Mouse (Mus musculus) adipocyte (in vitro differentiated cells): ENCODE results near the gene Gsap.
"Not testable (repeated sequence)": the region's sequence is repeated elsewhere in the genome, so short reads cannot be mapped to it uniquely, and the experiment has no call there.

Experiments used
- DNase-seq: peaks from one replicate; pipeline ENCODE4 v3.0.0-alpha.2; 2016; ENCODE audit warnings: low spot score

Gsap gene

DNA sequence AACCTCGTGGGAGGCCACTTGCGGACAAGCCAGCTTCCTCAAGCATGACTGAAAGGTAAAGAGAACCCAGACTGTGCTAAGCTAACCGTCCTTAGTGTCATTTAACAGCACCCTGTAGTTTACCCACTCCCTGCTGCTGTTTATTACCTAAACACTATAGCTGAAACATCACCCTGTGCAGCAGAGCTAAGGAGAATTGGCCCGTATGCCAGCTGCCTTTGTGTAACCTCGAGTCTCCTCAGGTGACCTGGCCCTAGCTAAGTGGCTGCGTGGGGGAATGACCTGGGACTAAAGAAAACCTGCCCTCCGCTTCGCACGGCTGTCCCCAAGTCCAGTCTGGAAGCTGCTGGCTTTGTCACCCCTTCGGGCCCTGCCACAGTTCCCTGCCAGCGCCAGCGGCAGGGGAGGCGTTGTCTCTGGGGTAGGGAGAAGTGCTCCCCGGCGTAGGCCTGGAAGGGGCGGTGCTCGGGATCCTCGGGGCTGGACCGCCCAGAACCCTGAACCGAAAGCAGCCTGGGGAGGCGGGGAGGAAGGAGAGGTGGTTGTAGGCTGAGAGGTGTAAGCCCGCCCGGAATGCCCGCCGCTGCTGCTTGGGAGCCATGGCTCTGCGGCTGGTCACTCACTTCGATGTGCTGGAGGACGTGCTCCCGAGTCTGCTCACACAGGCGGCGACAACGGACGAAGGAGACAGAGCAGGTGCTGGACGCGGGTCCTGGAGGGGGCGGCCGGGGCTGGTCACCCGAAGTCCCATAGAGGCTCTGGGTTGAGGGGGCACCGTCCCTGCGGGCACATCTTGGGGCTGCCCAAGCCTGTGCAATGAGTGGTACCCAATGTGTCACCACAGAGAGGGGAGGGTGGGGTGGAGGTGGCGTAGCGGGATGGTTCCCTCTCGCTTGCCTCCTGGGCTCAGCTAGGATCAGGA is at the start of gene Gsap:
Gsap (plus strand) TSS at position 492 of the 922 bp plus-strand sequence.
- DNase-seq, result peak; percentile 53

DNA sequence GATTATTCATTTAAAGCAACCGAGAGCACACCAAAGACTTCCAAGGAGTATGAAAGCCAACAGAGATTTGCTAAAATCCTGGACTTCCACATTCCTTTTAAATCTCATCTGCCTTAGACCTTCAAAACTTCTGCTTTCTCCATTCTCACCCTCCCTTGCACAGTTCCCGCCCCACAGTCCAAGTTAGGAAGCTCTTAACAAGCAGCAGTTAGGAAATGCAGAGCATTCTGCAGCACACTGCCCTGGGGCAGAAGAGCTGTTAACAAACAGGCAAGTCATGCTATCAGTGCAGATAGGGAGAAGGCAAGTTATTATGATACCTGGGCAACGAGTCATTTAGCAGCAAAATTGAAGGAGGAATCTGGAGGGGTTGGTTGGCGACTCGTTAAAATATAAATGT is 49.5 kb upstream of the Gsap start:
- DNase-seq, result no peak

DNA sequence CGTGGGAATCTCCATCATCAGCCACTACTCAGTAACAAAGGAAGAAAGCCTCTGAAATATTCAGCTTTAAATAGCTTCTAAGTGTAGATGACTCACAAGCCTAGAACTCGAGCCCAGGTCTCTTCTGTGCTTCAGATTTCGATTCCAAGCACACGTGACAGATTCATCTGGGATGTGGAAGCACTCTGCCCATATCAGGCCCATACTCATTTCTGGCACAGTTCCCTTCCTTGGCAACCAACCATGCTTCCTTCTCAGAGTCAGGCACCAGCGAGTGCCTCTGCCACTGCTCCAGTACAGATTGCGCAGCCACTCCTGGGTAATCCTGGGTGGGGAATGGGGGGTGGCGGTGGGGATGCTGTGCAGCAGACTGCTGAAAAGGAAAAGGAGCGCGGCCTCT is 46.5 kb upstream of the Gsap start:
- DNase-seq, result peak; percentile 74

DNA sequence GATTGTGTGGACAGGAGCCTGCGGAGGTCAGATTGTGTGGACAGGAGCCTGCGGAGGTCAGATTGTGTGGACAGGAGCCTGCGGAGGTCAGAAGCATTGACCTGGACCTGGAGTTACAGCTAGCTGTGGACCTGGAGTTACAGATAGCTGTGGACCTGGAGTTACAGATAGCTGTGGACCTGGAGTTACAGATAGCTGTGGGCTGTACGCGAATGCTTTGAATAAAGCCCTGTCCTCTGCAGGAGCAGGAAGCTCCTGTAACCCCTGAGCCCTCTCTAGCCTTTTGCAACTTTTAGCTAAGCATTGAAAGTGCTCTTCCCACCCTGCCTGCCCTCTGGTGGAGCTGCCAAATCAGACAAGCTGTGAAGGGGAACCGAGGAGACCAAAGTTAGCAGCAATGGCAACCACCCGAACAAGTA is 44.9 kb upstream of the Gsap start:
- not testable (repeated sequence) for DNase-seq

DNA sequence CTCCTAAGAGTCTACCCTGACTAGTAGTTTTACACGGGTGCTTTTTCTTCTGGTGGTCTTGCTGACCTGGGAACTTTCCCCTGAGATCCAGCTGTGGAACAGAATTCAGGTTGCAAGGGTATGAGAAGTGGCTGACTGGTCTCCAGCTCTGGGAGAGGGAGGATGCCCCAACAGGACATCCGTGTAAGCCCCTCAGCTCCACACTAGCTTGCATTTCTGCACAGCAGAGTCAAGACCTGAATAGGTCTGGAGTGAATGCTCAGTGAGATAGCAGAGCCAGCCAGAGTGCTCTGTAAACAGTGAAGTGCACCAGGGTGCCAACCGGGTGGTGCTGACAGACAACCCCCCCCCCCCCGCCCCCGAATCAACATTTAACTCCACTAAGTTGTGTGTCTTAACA is 44.4 kb upstream of the Gsap start:
- DNase-seq, result no peak

DNA sequence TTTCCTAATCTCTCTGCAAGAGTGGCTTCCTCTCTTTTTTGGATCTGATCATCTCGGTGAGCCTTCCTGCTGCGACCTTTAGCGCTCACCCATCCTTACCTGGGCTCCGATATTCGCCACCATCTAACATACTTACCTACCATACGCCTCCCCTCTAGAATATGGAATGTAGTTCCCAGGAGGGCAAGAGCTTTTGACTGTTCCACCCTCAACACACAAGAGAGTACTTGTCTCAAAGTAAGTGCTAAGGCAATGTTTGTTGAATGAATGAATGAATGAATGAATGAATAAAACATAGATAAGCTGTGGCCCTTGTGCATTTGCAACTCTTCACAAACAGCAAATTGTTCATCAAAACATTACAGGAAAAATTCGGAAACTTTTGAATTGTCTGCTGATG is 43.0 kb upstream of the Gsap start:
- no peak for DNase-seq

DNA sequence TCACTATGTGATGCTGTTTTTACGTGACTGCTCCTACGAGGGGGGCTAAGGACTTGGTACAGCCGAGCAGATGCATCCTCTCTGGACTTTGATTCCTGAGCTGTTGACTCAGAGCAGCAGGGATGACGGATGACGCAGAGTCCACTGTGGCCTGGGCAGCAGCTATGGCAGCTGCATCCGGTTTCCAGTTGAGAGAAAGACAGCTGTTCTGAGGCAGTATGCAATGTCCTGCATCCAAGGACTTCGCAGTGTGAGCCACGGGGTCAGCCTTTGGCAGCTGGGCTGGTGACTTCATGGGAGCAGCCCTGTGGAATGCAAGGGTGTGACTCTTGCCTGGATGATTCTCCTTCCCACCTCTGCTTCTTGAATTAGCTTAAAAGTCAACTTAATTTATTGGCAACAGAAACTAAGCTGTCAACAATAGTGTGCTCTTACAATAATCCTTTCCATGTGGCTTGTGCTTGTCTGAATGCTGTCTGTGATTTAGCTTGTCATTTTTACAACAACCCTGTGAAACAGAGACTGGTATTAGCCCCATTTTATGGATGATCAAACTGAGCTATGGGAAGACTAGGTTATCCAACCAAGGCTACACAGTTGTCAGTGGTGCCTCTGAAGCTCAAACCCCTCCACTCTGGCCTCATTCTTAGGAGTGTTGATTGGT is 41.4 kb upstream of the Gsap start:
- peak; percentile 53 for DNase-seq

DNA sequence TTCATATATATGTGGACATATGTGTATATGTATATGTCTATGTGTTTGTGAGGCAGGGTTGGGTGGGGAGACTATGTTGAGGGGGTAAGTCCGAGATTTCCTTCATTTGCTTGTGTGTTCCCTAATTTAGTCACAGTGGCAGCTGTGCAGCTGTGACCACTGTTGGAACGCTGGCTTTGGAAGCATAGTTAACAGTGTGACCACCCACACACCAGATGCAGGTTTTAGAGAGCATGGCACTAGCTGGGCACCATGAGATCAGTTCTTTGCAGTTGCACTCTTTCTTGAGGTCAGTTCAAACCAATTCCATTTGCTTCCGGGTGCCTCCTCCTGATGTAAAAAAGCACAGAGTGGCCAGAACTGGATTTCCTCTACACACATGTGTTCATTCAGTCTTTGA is 37.7 kb upstream of the Gsap start:
- DNase-seq, result no peak

DNA sequence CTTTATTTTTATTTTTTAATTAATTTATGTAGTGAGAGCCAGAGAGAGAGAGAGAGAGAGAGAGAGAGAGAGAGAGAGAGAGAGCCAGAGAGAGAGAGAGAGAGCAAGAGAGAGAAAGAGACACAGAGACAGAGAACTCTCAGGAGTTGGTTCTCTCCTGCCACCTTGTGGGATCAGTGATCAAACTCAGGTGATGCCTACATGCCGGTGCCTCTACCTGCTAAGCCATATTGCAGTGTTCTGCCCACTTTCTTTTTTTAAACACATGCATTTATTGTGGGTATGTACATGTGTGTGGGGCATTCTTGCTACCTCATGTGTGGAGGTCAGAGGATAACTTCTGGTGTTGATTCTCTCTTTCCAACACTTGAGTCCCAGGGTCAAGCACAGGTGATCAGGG is 32.4 kb upstream of the Gsap start:
- no peak for DNase-seq

DNA sequence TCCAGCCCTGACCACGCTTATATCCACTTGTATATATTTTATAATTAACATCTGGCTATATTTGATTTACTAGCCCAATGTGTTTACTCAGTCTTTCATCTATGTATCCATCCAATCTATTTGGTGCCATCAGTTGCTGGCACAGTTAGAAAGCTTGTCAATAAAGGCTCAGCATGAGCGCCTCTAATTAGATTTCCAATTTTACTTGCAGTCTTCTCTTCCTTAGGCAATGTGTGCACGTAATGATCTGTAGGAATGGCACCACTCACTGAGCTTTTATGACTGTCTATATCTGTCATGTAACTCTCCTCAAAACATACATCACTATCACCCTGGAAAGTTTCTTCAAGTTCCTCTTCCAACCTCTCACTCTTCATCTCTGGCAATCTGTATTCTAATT is 29.3 kb upstream of the Gsap start:
- DNase-seq, result no peak

DNA sequence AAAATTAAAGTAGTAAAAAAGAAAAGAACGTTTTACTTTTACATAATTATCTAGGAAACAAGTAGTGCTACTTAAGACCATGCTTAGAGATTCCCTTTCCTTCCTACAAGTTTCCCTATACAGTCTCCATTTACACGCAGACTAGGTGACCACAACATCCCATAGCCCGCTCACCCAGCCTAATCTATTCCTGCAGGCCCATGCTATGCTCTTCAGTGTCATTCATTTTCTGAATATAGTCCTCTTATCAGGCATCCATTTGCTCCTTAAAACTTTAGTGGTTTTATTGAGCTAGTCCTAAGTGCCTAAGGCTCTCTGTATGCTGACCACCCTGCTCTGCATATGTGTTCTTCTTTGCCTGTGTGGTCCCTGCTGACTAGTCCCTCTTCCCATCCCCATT is 26.5 kb upstream of the Gsap start:
- DNase-seq, result no peak

DNA sequence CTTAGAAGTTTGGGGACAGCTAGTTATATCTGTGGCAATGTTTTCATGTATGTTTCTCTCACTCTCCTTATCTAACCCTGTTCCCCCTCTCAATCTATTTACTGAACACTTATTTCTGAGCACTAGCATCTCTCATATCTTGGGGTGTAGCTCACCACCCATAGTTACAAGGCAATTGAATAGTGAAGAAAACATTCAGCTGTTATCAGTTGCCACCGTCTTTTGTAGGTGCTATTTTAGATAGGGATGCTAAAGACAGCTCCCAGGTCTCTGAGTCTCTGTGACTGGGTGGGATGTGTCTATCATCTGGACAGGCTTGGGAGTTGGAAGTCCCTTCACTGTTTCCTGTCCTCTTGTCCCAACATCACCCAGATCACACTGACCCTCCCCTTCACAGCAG is 25.3 kb upstream of the Gsap start:
- DNase-seq, result no peak

DNA sequence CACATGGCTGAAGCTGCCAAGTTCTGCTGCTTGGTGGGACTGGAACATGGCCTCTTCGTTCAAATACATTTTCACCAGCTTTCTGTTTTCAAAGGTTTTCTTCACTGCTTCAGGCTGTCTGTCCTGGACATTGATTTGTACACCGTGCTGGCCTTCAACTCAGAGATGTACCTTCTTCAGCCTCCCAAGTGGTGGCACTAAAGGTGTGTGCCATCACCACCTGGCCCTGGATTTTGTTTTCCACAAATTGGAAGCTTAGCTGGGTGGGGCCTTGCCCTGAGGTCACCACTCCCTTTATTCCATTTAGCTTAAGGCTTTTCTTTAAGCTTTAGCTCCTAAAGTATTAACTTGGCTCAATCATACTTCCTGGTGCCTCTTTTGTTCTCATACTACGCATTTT is 22.6 kb upstream of the Gsap start:
- DNase-seq, result no peak

DNA sequence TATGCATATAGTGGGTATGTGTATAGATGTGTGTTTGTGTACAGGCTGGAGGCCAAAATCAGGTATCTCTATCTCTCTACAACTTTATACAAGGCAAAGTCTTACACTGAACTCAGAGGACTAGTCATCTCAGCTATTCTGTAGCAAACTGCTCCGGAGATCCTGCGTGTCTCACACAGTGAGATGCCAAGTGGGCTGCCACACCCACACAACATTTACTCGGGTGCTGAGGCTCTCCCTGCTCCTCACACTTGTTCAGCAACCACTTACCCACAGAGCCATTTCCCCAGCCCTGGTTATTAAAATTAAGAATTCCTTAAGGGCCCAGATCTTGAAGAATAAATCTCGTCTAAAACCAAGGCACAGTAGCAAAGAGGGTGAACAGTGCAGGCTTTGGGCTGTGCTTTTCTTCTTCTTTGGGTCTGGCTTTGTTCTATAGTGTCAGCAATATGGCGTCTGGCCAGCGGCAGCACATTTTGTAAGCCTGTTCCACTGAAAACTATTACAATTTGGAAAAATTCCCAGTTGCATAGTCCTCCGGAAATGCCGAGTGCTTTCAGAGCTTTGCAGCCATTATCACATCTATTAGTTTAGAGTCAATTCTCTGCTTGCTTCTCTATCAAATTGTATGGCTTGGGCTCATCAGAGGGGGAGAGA is 17.2 kb upstream of the Gsap start:
- peak; percentile 79 for DNase-seq

DNA sequence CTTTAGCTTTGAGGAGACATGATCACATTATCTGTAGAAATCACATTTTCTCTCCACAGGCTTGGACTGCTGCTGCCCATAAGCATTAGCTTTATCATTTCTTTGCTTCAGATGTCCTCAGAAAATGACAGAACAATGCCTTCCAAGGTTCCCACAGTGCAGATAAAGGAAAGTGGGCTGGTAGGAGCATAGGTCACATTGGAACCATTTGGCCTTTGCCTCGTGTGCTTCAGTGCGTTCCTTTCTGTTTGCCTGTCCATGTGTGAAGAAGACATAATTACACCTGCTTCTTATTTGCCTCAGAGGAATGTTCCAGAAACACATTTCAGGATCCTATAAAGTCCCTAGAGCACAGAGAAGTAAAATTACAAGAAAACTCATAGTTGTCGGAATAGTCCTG is 16.7 kb upstream of the Gsap start:
- DNase-seq, result no peak

DNA sequence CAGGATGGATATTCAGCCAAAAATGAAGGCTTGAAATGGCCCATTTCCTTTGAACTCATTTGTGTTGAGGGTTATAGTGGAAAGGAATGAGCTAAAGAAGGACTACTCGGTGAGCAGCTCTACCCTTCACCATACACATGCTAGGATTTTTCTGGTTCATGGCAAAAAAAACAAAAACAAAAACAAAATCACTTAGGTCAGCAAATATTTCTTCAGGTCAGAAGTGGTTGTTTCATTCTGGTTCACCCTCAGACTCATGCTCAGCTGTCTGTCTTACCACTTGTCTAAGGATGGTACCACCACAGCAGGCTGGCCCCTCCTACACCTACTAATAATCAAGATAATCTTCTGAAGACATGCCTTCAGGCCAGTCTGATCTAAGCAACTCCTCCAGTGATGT is 16.2 kb upstream of the Gsap start:
- no peak for DNase-seq

DNA sequence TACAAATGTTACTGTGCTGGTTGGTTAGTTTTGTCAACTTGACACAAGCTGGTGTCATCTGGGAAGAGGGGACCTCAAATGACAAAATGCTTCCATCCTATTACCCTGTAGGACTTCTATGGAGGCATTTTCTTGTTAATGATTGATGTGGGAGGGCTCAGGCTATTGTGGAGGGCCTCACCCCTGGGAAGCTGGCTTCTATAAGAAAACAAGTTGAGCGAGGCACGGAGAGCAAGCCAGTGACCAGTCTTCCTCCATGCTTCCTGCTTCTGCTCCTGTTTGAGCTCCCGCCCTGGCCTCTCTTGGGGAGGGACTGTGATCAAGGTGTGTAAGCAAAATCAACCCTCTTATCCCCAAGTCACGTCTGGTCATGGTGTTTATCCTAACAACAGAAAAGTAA is 15.6 kb upstream of the Gsap start:
- no peak for DNase-seq

DNA sequence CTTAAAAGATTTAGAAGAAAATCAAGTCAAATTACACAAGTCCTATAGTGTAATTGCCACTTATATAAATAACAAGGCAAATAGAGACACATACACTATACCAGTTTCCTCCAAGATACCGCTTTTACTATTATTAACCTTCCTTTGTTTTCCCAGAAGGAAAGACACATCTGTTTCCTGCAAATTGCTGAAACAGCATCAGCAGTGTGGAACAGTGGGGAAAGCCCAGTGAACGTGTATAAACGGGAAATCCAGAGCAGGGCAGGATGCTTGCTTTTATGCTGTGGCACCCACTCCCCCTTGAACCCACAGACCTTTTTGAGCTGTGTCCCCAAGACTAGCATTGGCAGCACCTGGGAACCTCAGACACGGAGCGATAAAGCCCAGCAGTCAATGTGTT is 15.2 kb upstream of the Gsap start:
- no peak for DNase-seq

DNA sequence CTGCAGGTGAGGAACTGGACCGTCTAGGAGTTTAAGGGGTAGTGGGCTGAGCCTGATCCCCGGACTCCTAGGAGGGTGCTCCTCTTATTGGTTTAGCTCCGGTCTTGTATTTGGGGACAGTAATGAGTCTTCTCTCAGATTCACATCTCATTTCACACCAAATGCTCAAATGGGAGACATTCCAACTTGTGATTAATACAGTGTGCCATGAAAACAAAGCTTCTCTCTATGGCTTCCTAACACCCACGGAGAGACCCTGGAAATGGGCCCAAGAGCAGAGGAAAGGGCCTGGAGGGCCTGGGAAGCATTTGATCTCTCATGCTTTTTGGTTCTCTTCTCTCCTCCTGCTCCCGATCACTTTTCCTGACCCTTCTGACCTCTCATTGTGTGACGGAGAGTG is 14.7 kb upstream of the Gsap start:
- DNase-seq, result no peak

DNA sequence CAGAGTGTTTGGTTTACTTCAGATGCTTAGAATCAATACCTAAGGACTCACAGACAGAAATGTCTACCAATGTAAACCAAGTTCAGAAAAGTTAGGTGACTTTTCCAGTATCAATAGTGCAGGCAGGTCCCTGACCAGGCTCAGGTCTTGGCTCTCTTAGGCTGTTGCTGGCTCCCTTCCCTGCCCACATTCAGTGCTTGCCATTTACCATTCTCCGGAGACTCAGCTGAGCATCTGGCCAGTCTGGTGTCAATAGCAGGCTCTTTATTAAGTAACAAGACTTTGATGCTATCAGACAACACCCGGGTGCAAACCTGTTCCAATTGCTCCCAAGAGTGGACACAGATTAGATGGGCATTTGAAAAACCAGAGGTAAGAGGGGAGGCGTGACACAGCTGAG is 13.7 kb upstream of the Gsap start:
- DNase-seq, result peak; percentile 20

DNA sequence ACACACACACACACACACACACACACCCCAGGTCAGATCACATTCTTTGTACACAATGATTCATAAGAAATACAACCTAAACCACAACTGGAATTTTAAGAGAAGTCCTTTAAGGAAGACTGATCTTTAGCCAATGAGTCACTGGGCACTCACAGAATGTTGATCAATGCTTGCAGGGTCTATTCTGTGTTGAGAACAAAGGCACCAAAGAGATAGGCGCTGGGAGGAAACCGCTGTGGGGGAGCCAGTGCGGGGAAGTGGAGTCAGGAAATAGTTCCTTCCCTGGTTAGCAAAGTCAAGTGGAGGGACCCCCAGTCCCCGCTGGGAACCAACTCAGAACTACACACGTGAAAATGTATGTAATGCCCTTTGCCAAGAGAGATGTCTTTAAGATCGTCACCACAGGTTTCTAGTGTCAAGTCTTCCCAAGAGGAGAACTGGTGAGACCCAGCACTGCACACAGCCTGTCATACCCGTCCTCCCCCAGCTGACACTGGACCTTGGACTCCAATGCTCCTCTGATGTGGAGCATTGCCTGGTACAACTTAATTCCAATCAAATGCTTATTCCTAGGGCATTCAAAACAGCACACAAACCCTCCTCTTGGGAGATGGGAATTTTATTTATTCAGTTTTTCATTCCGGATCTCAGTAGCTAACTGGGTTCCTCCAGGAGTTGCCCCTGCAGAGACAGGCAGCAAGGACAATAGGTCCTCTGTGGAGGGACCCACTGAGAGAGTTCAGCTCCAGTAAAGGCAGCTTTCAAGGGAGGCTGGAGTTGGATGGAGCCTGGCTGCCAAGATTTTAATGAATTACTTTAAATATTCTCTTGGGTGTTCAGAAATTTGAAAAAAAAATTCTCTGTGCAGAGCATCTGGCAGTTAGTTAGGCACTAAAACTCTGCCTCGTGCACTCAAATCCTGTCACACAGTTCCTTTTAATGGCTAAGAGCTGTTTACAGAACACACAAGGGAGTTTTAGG is 10.6 kb upstream of the Gsap start:
- no peak for DNase-seq

DNA sequence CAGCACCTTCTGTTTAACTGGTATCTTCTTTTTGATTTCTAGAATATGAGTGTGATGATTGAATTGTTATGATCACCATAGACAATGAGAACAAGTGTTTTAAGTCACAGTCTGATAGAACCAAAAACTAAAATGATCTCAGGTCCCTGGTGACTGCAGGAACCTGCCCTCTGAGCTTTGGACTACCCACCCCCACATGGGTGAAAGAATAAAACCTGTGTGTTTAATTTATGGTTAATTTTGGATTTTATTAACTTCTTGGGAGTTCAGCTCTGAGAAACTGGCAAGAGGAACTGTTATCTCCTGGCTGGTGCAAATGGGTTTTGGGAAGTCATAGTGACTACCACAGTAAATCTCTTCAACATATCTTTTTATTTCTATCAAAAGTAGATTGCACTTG is 6.6 kb upstream of the Gsap start:
- no peak for DNase-seq
